Mouse (Mus musculus): ENCODE measurements at regions not wholly inside any gene's neighbourhood (a gene's known extent, or its start where the extent isn't known, plus 50 kb on each side); places are given as distances from the start of the nearest gene placed in this dataset.

DNA sequence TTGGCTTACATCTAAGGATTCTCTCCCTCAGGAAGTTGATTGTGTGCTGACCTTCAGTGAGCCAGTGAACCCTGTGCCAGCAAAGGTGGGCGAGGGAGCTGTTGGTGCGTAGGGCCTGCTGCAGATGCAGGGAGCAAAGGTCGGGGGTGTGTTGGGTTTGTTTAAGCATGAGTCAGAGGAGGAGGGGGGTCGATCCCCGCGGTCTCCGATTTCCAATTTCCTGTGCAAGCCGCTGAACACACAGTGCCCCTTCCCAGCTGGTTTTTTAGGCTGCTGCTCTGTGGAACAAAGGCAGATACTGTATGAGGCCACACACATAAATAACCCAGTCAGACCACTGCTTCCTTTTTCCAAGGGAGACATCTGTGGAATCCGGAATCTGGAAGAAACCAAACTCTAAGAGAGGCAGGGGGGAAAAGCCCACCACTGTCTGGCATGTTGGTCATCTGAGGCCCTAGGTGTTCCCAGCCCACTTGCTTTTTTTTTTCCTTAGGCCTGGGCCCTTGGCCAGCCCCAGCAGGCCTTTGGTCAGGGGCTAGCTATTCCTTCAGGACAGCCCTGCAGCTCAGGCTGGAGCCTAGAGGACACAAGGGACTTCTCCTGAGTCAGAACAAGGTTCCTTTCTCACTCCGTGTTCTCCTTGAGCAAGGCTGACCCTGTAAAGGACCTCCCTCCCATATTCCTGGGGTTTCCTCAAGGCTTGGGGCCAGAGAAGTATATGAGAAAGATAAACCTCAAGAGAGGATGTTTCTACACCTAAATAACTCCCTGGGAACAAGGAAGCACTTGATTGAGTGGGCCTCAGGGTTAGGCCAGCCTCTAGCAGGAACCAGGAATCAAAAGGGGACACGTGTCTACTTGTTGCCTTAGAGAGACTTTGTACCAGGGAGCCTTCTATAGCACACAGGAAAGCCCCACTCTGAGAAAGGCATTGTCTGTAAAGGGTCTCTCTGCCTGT lies 119.0 kb downstream of the Tomm20 start:
- no peak for TF ChIP-seq CTCF (conservative IDR thresholded peaks at IDR 0.05; ENCODE audit: insufficient read depth, insufficient read length, low read depth, low read length)
- TF ChIP-seq POLR2A (IDR thresholded peaks at IDR 0.05; ENCODE audit: low read depth, low read length) = no peak
- Histone ChIP-seq H3K36me3 (ENCODE audit: control insufficient read depth, insufficient read depth, low read length) (no peaks in the 10 kb centered on the region), H3K4me1 (ENCODE audit: control insufficient read depth, insufficient read depth, low read length) (peaks cover 57% of the 10 kb centered on the region), H3K27me3 (replicated peaks; ENCODE audit: control insufficient read depth, insufficient read depth, low read length) (no peaks in the 10 kb centered on the region), H3K4me3 (ENCODE audit: insufficient read depth, low read depth, low read length) (no peak overlapping the region), H3K27ac (ENCODE audit: insufficient read depth, low read depth, low read length) (peak overlapping the region; percentile 95)
- 9% methylated on average over 11 of the region's 11 CpGs for WGBS
- DNase-seq = peak; percentile 88

DNA sequence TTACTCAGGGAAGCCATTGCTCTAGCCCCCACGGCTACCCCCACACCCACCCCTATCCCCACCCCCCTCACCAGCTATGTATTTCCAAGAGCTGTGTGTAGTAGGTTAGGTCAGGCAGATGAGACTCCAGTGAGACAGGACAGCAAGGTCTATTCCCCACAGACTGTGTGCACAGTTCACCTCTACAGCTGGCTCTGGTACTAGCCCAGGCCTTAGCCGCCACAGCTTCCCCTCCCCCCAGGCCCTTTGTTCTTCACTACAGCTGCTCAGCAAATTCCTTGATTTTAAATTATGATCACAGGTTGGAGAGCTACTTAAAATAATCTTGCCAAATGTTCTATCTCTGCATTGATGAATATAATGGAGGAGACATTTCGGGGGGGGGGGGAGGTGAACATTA lies 119.8 kb downstream of the Tomm20 start:
- peak overlapping the region; percentile 95 for H3K27ac ChIP-seq (ENCODE audit: insufficient read depth, low read depth, low read length)
- H3K36me3 ChIP-seq (ENCODE audit: control insufficient read depth, insufficient read depth, low read length) = no peaks in the 10 kb centered on the region
- TF ChIP-seq POLR2A (IDR thresholded peaks at IDR 0.05; ENCODE audit: low read depth, low read length) (no peak), CTCF (conservative IDR thresholded peaks at IDR 0.05; ENCODE audit: insufficient read depth, insufficient read length, low read depth, low read length) (no peak)
- H3K4me3 ChIP-seq (ENCODE audit: insufficient read depth, low read depth, low read length) = no peak overlapping the region
- peak; percentile 88 for DNase-seq
- no peaks in the 10 kb centered on the region for H3K27me3 ChIP-seq (replicated peaks; ENCODE audit: control insufficient read depth, insufficient read depth, low read length)
- 20% methylated on average over 3 of the region's 3 CpGs for WGBS
- H3K4me1 ChIP-seq (ENCODE audit: control insufficient read depth, insufficient read depth, low read length) = peaks cover 58% of the 10 kb centered on the region

DNA sequence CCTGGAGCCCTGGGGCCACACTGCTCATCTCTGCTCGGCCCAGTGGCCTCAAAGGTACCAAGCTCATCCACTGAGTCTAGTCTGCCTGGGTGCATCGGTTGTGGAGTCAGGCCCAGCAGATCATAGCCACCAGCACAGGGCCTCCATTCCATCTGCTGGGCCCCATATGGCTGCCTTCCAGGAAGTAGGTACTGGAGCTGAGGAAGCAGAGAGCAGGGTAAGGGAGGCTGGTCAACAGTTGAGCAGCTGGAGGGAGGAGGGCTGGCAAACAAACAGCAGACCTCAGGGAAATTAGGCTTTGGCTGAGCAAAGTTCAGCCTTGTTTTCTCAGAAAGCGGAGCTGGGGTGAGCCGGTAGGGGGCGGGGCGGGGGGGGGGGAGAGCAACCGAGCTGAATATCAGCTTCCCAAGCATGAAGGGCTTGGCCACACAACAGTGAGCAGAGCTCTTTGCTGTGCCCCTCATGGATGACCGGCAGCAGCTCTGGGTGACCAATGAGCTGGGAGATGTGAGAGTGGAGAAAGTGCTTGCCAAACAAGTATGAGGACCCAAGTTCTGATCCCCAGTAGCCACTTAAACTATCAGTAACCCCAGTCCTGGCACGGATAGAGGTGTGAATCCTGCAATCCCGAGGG lies 121.0 kb downstream of the Tomm20 start:
- Histone ChIP-seq H3K27ac (ENCODE audit: insufficient read depth, low read depth, low read length) (peak overlapping the region; percentile 98), H3K4me3 (ENCODE audit: insufficient read depth, low read depth, low read length) (no peak overlapping the region), H3K4me1 (ENCODE audit: control insufficient read depth, insufficient read depth, low read length) (peaks cover 50% of the 10 kb centered on the region), H3K36me3 (ENCODE audit: control insufficient read depth, insufficient read depth, low read length) (no peaks in the 10 kb centered on the region), H3K27me3 (replicated peaks; ENCODE audit: control insufficient read depth, insufficient read depth, low read length) (no peaks in the 10 kb centered on the region)
- DNase-seq = peak; percentile 94
- TF ChIP-seq POLR2A (IDR thresholded peaks at IDR 0.05; ENCODE audit: low read depth, low read length) = no peak
- WGBS = 30% methylated on average over 10 of the region's 10 CpGs

DNA sequence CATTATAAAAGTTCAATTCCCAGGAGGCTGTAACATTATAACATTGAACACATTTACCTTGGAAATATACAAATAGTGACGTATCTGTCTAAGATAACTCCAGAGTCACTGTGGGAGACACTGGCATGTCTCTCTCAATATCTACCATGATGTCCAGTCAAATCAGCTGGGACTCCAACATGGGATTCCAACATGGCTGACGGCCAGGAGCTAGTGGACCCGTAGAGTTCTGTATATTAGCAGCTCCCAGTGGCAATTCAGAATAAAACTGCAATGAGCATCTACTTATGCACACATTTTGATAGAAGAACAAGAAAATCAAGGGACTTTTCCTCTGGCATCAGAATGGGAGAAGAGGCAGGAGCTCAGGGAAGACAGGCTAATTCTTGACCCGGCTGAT lies 123.4 kb downstream of the Tomm20 start:
- Histone ChIP-seq H3K4me1 (ENCODE audit: control insufficient read depth, insufficient read depth, low read length) (peaks cover 42% of the 10 kb centered on the region), H3K27me3 (replicated peaks; ENCODE audit: control insufficient read depth, insufficient read depth, low read length) (no peaks in the 10 kb centered on the region), H3K4me3 (ENCODE audit: insufficient read depth, low read depth, low read length) (no peak overlapping the region), H3K27ac (ENCODE audit: insufficient read depth, low read depth, low read length) (no peak overlapping the region), H3K36me3 (ENCODE audit: control insufficient read depth, insufficient read depth, low read length) (no peaks in the 10 kb centered on the region)
- 98% methylated on average over 4 of the region's 4 CpGs for WGBS
- no peak for TF ChIP-seq POLR2A (IDR thresholded peaks at IDR 0.05; ENCODE audit: low read depth, low read length)
- no peak for TF ChIP-seq CTCF (conservative IDR thresholded peaks at IDR 0.05; ENCODE audit: insufficient read depth, insufficient read length, low read depth, low read length)
- DNase-seq = no peak

DNA sequence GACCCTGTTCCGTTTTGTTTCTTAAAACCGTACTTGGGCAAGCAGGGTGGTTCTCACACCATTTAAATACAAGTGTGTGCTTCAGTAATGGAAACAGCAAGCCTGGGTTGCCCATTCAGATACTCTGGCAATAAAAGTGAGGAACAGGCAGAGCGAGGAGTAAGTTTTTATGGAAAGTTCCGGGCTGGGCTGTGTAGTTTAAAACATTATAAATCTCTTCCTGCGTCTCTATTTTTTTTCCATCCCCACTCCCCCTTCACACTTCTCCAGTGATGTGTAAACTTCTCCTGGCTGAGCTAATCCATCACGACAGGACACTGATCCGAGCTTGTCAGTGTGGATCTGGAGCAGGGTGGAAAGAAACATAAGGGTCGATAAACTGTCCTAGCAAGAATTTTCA lies 124.4 kb downstream of the Tomm20 start:
- no peaks in the 10 kb centered on the region for H3K27me3 ChIP-seq (replicated peaks; ENCODE audit: control insufficient read depth, insufficient read depth, low read length)
- 40% methylated on average over 8 of the region's 8 CpGs for whole genome bisulfite sequencing
- TF ChIP-seq CTCF (conservative IDR thresholded peaks at IDR 0.05; ENCODE audit: insufficient read depth, insufficient read length, low read depth, low read length) (no peak), POLR2A (IDR thresholded peaks at IDR 0.05; ENCODE audit: low read depth, low read length) (no peak)
- no peak for DNase-seq
- no peak overlapping the region for H3K4me3 ChIP-seq (ENCODE audit: insufficient read depth, low read depth, low read length)
- H3K27ac ChIP-seq (ENCODE audit: insufficient read depth, low read depth, low read length) = peak overlapping the region; percentile 44; the same call in 1 of the 2 replicates
- peaks cover 32% of the 10 kb centered on the region for H3K4me1 ChIP-seq (ENCODE audit: control insufficient read depth, insufficient read depth, low read length)
- H3K36me3 ChIP-seq (ENCODE audit: control insufficient read depth, insufficient read depth, low read length) = no peaks in the 10 kb centered on the region

DNA sequence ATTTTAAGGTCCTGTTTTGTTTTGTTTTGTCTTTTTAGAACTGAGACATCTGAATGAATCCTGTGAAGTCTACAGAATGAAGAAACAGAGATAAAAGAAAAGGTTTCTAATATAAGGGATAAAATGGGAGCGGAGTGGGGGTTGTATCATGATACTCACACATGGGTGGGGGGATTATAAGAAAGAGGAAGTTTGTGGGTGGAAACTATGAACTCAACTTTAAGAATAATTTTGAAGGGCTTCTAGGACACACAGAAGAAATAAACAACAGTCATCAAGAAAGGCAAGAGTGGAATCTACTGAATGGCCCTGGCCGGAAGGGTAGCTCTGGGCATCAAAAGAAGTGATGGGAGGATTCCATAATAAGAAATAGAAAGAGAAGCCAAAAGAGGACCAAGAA lies 125.1 kb downstream of the Tomm20 start:
- Histone ChIP-seq H3K4me1 (ENCODE audit: control insufficient read depth, insufficient read depth, low read length) (peaks cover 26% of the 10 kb centered on the region), H3K36me3 (ENCODE audit: control insufficient read depth, insufficient read depth, low read length) (no peaks in the 10 kb centered on the region), H3K4me3 (ENCODE audit: insufficient read depth, low read depth, low read length) (no peak overlapping the region), H3K27ac (ENCODE audit: insufficient read depth, low read depth, low read length) (no peak overlapping the region), H3K27me3 (replicated peaks; ENCODE audit: control insufficient read depth, insufficient read depth, low read length) (no peaks in the 10 kb centered on the region)
- 93% methylated on average over 2 of the region's 2 CpGs for WGBS
- DNase-seq = no peak
- TF ChIP-seq POLR2A (IDR thresholded peaks at IDR 0.05; ENCODE audit: low read depth, low read length) (no peak), CTCF (conservative IDR thresholded peaks at IDR 0.05; ENCODE audit: insufficient read depth, insufficient read length, low read depth, low read length) (no peak)

DNA sequence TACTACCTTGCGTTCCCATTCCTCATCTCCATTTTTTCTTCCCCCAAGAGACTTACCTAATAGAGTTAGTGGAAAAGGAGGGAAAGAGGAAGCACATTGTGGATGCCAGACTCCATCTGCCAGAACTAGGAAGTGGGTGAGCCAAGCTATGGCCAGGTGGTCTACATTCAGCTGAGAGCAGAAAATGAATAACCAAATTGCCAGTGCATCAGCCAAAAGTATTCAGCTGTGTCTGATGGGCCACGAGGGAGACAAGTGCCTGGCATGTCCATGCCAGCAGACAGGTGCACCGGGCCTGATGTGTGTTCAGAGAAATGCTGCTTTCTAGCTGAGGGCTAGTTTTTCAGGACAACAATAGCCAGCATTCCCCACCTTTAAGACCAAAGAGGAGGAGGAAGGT lies 126.4 kb downstream of the Tomm20 start:
- no peak for DNase-seq
- Histone ChIP-seq H3K36me3 (ENCODE audit: control insufficient read depth, insufficient read depth, low read length) (no peaks in the 10 kb centered on the region), H3K4me1 (ENCODE audit: control insufficient read depth, insufficient read depth, low read length) (peaks cover 16% of the 10 kb centered on the region), H3K27ac (ENCODE audit: insufficient read depth, low read depth, low read length) (no peak overlapping the region), H3K4me3 (ENCODE audit: insufficient read depth, low read depth, low read length) (no peak overlapping the region), H3K27me3 (replicated peaks; ENCODE audit: control insufficient read depth, insufficient read depth, low read length) (no peaks in the 10 kb centered on the region)
- TF ChIP-seq CTCF (conservative IDR thresholded peaks at IDR 0.05; ENCODE audit: insufficient read depth, insufficient read length, low read depth, low read length) (no peak), POLR2A (IDR thresholded peaks at IDR 0.05; ENCODE audit: low read depth, low read length) (no peak)
- WGBS = 64% methylated on average over 3 of the region's 3 CpGs

Measured in kidney, adult 2 months (tissue).